Mouse (Mus musculus): Measurements from ENCODE around the gene Ubac2. TPM values are rescaled to one million over a fixed set of nuclear protein-coding genes. Genes with fewer than 3 reads are reported as not detected.

The Ubac2 gene
- total RNA-seq, 2 experiments from 2014 or later: 33.5 to 34.0 TPM

DNA sequence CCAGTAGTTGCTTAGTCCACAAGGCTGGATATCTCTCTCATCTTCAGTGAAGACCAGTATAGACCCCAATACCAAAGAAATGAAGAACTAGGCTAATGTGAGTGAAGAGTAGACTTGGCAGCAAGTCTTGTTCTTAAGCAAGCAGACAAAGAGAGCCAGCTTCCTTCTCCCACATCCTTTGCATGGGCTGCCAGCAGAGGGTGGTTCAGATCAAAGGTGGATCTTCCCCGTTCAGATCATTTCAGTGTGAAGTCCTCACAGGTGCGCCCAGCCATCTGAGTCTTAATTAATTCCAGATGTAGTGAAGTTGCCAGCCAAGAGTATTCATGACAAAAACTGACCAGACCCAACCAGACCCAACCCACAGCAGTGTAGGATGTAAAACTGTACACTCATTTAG is 139.5 kb downstream of the Ubac2 start:
- intact Hi-C loops (cut with DNase I): no loop called here
- no peak for DNase-seq (ENCODE audit: low spot score in 2 of 2)

DNA sequence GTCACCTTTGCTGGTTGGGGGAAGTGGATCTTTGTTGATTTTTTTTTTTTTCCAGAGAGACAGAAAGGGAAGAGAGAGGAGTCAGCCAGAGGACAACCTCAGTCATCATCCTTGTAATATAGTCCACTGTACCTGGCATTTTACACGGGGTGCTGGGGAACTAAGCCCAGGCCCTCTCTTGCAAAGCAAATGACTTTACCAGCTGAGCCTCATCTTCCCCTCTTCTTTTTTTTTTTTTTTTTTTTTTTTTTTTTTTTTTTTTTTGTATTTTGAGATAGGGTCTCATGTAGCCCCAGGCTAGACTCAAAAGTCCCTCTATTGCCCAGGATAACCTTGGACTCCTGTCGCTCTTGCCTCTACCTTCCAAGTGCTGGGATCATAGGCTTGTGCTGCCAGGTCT is 141.0 kb downstream of the Ubac2 start:
- intact Hi-C loops (cut with DNase I): no loop called here
- DNase-seq (ENCODE audit: low spot score in 2 of 2): no peak

DNA sequence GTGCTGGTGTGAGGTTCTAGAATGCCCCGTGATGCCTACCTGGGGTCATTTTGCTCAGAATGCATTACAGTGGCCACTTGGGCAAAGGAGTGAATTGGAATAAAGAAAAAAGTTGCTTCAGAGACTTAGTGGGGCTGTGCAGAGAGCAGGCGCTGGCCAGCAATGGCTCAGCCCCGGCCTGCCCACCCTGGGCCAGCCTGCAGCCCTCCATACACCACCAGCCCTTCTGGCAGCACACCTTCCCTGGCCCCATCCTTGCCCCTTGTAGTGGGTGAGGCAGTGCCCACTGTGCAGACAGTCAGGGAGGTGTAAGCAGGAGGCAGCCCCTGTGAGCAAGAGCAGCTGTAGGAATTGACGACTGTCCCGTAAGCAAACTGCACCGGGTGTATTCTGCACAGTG is 142.1 kb downstream of the Ubac2 start:
- DNase-seq (ENCODE audit: low spot score in 2 of 2): no peak
- intact Hi-C loops (cut with DNase I): no loop called here

DNA sequence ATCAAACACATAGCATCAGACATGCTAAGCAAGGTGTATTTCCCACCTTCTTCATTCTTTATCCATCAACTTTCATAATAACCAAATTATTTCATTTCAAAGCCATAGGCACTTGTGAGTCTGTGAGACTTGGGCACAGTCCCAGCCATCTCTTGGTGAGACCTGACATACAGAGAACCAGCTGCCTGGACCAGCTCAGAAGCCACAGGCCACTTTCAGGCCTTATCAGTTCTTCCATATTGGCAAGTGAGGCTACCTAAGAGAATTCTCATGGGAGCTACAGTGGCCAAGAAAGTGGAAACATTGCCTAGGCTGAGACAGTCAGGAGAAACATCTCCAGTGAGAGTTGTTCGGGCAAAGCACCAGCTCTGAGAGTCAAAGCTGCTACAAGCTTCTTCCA is 144.6 kb downstream of the Ubac2 start:
- intact Hi-C loops (cut with DNase I): no loop called here
- DNase-seq (ENCODE audit: low spot score in 2 of 2): no peak

DNA sequence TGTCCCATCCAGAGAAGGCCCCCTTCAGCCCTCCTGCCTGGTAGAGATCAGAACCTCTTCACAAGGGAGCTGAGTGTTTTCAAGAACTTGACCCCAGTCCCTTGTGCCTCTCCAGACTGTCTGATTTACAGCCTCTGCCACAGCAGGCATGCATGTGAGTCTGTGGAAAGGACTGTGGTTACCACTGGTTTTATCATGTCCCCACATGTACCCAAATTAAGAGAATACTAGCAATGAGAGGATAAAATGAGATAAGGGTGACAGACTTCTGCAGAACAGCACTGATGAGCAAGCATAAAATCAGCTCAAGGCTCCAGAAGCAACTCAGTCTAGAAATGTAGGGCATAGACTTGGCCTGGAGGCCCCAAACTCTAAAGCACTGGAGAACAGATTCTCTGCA is 145.5 kb downstream of the Ubac2 start:
- intact Hi-C loops (cut with DNase I): no loop called here

DNA sequence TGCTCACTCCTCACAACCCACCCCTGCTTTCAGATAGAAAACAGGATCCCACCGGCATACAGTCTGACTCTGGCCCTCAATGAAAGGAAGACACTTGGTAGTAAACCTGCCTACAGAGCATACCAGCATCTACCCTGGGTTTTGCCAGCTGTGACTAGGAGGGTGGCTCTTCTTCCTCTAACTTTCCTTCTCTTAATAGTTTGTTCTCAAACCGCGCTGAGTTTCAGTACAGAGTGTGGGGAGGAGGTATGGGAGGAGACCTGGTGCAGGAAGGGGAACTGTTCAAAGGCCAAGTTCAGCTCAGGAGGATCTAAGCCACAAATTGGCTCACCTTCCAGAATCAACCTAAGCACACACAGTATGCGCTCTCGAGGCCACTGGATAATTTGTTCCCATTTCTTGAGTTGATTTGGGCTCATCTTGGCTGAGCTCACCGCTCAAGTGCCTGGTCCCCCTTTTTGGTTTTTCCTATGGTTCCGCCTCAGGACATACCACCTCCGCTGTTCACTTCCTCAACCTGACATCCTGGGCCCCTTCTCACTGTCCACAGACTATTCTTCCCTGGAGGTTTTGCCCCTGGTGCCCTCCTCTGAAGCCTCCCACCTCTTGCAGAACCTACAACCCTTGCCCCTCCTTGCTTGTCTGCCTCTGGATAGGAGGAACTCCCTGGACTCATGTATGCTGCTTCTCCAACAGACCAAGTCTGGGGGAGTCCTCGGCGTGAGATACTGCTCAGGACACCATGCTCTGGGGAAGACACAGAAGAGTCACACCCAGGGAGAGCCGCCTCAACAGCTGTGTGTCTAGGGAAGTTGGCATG is 150.7 kb downstream of the Ubac2 start:
- intact Hi-C loops (cut with DNase I): no loop called here
- peak in 1 of 2 experiments; percentile 17 for DNase-seq (ENCODE audit: low spot score in 2 of 2)

More for the DNA sequence above, 145.5 kb downstream of the Ubac2 start:
- no peak for DNase-seq (ENCODE audit: low spot score in 2 of 2)

DNA sequence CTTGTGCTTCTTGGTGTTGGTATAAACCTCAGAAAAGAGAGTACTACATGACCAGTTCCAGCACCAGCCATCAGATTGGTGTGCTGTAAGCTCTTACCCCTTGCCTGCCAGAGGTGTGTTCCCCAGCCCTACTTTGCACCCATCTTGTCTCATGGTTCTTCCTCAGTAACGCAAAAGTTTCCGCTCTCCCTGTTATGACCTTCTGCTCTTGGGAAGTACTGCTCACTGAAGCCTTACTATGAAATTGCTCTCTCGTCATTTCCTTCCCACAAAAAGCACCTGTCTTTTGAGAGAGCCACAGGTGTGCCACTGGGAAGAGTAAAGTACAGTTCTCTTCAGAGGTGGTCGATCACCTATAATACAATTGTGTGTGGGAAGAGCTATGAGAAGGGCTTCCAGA is 151.4 kb downstream of the Ubac2 start:
- no peak for DNase-seq (ENCODE audit: low spot score in 2 of 2)
- intact Hi-C loops (cut with DNase I): no loop called here

DNA sequence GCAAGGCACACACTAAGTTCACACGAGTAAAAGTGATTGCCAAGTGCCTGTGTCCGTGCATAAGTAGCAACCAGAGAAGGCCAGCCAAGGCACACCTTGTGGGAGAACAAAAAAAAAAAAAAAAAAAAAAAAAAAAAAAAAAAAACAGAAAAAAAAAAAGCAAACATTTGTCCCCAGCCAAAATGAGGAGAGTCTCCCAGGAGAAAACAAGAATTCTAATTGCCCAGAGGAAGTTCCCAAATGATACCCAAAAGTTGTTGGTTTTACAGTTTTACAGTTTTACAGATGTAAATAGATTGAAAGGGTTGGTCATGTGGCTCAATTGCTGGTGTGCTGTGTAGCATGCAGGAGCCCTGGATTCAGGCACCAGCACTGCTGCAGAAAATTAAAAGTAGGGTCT is 153.6 kb downstream of the Ubac2 start:
- intact Hi-C loops (cut with DNase I): no loop called here
- DNase-seq (ENCODE audit: low spot score in 2 of 2): no peak

DNA sequence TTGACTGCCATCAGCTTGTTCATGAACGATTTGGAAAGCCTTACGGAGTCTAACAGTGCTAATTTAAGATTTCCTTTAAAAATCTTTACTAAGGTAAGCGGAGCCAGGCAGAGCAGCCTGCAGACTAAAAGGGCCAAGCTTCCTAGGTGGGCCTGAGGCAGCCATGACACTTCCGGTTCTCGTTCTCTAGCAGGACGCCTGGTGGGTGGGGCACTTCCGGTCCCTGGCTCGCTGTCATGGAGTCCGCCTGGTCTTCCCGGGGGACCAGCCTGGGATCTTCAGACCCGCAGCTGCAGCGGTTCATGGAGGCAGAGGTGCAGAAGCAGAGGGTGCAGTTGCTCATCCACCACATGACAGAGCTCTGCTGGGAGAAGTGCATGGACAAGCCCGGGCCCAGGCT is 156.0 kb downstream of the Ubac2 start, which contains the start of gene Timm8a2:
Gene Timm8a2 (plus strand): TSS at position 224 of the 400 bp plus-strand sequence.
- intact Hi-C loops (cut with DNase I): no loop called here
- no peak for DNase-seq (ENCODE audit: low spot score in 2 of 2)

DNA sequence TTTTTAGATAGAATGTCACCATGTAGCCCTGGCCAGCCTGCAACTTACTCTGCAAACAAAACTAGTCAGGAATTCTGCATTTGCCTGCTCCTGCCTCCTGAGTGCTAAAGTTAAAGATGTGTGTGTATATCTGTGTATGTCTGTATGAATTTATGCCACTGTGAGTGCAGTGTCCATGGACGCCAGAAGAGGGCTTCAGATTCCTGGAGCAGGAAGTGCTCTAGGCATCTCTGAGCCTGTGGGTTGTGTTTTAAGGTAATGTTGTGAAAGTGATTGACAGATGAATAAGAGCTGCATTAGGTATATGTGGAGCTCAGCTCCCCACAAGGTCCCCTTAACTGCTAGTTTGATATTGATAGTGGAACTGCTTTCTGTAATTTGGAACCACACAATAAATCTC is 156.8 kb downstream of the Ubac2 start:
- intact Hi-C loops (cut with DNase I): no loop called here
- no peak for DNase-seq (ENCODE audit: low spot score in 2 of 2)

DNA sequence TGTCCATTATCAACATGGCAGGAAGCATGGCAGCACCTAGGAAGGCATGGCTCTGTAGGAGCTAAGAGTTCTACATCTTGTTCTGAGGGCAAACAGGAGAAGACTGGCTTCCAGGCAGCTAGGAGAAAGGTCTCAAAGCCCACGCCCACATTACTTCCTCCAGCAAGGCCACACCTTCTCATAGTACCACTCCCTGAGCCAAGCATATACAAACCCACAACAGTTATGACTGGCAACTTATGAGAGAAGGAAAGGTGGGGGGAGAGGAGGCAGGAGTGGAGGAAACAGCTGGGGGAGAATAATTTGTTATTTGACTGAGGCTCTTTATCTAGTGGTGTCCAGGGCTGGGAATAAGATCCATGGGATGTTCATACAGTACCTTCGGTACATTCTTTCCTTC is 157.4 kb downstream of the Ubac2 start:
- no peak for DNase-seq (ENCODE audit: low spot score in 2 of 2)
- intact Hi-C loops (cut with DNase I): no loop called here

DNA sequence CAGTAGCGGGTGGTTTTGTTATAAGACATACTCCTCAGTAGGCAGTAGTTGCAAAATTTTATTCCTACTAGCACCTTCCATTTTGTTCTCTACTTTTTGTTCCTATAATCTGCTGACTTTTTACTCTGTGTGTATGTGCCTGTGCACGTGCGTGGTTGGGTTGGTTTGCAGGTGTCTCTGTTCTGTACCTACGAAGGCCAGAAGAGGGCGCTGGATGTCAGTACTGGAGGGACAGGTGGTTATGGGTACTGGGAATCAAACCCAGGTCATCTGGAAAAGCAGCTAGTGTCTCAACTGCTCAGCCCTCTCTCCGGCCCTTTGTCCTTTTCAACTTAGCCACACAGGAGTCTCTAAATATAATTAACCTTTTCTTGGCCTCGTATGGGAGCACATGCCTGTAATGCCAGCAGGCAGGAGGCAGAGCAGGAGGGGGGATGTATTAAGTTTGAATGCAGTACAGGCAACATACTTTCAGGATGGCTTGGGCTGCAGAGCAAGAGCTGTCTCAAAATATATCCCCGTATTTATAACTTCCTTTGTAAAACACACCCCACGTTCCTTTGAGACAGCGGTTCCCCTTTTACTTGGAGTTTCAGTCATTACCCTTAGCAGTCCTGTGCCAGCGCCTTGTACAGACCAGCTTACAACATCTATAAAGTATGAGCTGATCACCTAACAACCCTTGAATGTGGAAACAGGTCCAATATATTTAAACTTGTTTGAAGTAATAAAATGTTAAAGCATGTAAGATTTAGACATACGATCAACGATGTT is 160.6 kb downstream of the Ubac2 start:
- no peak for DNase-seq (ENCODE audit: low spot score in 2 of 2)
- intact Hi-C loops (cut with DNase I): no loop called here

DNA sequence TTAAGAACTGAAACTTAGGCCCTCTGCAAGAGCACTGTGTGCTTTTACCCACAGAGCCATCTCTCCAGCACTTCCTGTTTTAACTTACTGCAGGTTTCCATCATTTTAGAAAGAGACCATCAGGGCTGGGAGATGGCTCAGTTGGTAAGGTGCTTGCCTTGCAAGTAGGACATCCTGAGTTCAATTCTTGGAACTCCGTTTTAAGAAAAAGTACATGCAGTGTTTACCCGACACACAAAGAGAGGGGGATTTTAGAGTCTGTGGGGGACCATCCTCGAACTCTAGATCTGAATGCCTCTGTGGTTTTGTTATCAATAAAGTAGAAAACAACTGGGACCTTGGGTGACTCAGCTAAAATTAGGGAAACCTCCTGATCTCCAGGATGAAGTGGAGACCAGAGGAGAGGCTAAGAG is 163.0 kb downstream of the Ubac2 start:
- no peak for DNase-seq (ENCODE audit: low spot score in 2 of 2)
- intact Hi-C loops (cut with DNase I): no loop called here

DNA sequence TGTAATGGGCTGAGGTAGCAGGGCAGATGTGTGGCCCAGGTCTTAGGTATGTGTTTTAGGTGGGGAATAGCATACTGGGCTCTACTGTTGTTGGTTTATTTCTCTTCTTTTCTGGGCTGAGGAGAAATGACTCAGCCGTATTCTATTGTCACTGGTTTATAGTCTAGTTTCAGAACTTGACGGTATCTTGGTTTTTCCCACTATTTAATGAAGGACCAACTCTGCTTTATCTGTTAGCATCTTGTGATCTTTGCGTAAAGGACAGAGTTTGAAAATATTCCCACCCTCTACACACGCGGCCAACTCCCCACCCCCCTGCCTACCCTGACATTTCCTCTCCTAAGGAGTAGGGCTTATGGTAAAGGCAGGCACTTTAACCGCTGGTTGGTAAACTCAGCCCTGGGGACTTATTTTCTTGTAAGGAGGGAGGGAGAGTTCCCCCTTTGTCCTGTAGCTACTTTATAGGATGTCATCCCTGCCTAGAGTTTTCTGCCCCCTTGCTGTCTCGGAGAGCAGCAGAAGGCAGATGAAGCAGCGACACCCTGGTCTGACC is 163.8 kb downstream of the Ubac2 start:
- no peak for DNase-seq (ENCODE audit: low spot score in 2 of 2)
- intact Hi-C loops (cut with DNase I): no loop called here

DNA sequence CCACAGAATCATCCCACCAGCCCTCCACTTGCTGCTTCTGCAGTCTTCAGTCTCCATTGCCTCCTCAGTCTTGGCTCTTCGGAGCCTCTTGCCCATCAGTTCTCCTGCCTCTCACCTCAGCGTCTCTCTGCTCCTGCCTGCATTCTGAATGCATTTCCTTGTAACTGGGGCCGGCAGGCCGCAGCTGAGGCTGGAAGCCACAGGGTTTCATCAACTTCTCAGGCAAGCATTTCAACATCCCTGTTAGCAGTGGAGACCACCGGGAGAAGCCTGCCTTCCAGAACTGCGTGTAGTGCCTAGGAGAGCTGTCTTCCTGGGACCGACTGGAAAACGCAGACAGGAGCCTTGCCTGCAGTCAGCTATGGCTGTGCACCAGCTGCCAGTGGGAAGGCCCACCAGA is 169.4 kb downstream of the Ubac2 start:
- intact Hi-C loops (cut with DNase I): no loop called here
- no peak for DNase-seq (ENCODE audit: low spot score in 2 of 2)

DNA sequence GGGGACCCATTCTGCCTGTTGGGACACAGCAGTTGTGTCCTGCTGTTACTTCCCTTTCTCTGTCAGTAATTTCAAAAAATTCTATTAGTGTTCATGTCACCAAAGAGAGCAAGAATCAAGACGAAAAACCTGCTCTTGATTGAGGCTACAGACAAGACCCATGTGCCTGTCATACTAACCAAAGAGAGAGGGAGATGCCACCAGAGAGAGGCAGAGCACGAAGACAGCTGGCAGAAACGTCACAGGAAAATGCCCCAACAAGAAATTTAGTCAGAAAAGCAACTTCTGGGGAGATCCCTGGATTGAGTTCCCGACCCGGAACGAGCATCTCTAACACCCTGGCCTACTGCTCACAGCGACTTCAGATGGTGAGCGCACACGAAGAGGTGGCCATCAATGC is 170.4 kb downstream of the Ubac2 start:
- intact Hi-C loops (cut with DNase I): no loop called here
- DNase-seq (ENCODE audit: low spot score in 2 of 2): no peak

DNA sequence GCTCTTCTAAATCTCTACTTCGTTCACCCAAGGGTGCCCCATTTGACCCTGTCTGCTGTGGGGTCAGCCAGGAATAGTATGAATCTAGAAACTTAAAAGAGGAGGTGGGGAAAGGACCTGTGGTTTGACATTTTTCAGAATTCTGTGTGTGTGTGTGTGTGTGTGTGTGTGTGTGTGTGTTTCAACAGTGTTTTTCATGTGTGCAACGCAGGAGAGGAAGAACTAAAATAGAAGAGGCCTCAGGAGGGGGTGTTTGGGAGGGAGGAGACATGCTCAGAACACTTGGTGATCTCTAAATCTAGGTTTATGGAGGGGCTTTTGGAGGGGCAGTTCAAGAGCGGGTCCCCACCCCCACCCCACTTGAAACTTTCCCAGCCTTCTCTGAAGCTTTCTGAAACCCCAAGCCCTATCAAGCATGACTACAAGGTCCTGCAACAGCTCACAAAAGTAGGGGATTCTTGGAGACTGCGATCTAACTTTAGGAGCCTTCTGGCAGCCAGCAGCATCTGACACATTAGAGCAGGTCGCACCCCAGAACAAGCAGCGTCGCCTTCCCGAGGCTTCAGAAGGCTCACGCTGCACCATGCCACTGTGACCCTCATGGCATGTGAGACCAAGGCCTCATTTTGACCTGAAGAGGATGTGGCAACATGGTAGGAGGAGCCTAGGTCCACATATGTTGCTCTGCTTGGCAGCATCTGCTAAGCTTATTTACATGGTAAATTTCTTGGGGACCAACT is 174.6 kb downstream of the Ubac2 start:
- intact Hi-C loops (cut with DNase I): no loop called here
- DNase-seq (ENCODE audit: low spot score in 2 of 2): no peak

DNA sequence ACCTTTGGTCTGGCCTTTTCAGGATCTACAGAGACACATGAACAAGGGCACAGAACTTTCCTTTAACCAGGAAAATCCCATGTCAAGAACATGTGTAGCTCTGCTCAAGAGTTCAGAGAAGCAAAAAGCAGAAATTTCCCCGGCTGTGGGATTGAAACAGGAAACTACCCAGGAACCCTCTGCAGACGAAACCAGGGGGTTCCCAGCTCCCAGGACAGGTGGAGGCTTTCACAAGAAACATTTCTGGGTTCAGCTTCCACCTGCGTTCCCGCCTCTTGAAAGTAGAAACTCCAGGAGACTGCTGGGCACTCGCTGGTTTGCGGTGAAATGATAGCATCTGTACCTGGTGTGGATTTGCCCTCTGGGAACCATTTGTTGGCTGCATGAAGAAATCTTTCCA is 178.5 kb downstream of the Ubac2 start:
- intact Hi-C loops (cut with DNase I): no loop called here
- no peak for DNase-seq (ENCODE audit: low spot score in 2 of 2)

DNA sequence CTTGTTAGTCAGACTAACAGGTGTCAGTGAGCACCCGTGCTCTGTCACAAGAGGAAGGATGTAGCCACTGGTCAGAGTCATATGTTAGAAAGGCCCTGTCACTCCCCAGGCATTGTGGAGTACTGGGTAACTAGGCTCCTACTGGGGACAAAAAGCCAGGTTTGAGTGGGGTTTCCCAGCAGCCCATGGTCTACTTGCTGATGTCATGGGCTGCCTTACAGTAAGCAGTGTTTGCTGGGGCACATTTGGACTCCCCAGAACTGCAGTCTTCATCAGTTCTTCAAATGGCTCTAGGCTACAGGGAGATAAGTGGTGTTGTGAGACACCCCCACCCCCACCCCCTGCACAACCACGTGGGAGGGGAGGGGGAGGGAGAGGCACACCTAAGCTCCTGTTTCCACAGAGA is 179.5 kb downstream of the Ubac2 start:
- intact Hi-C loops (cut with DNase I): no loop called here
- no peak for DNase-seq (ENCODE audit: low spot score in 2 of 2)

DNA sequence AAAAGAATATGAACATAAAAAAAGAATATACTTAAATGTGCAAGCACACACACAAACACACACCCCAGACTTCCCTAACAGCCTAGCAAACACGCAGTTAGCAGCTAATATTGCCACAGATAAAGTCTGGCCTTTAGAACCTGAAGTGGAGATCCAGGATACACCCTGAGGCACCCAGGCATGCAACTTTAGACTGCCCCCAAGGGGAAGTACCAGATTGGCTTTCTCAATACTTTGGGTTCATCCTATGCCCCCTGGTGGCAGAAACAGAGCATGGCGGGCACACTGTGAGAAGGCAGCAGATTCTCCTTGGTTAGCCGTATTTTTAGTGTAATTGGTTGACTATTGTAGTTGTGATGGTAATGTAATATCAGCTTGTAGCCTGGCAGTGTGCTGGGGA is 182.2 kb downstream of the Ubac2 start:
- DNase-seq (ENCODE audit: low spot score in 2 of 2): peak; percentile 83 to 84
- intact Hi-C loops (cut with DNase I): loop anchor here (1.0 to 5.0 kb wide), 2 partner anchors 132 to 193 kb away; no protein-coding TSS in a partner anchor
